Mouse (Mus musculus) forebrain, embryonic 10.5 days (tissue): Measurements from ENCODE around the gene Hnrnpab. TPM values are rescaled to one million over a fixed set of nuclear protein-coding genes. Genes with fewer than 3 reads are reported as not detected.
A peak's percentile ranks its signal among the peaks of the same experiment; 100 is the strongest.
"Not testable (repeated sequence)": the region's sequence is repeated elsewhere in the genome, so short reads cannot be mapped to it uniquely, and the experiment has no call there.

Experiments used
- DNase-seq: peaks from one replicate; pipeline ENCODE4 v3.0.0-alpha.2; 2017; ENCODE audit warnings: low spot score; ENCODE audit errors: extremely low spot score
- H3K27ac ChIP-seq: fragments of 300-500 bp; sonication (generic); 2 replicates; pipeline ENCODE4 v1.5.1; 2016; ENCODE audit warnings: mild to moderate bottlenecking
- H3K27me3 ChIP-seq: fragments of 300-500 bp; sonication (generic); 2 replicates; pipeline ENCODE4 v1.6.1; 2016; ENCODE audit warnings: mild to moderate bottlenecking; ENCODE audit not compliant: poor library complexity, severe bottlenecking
- H3K36me3 ChIP-seq: fragments of 300-500 bp; sonication (generic); replicated peaks from 2 replicates; pipeline ENCODE4 v1.6.1; 2016; ENCODE audit warnings: mild to moderate bottlenecking, moderate library complexity
- H3K4me1 ChIP-seq: fragments of 300-500 bp; sonication (generic); 2 replicates; pipeline ENCODE4 v1.6.1; 2016
- H3K4me3 ChIP-seq: fragments of 300-500 bp; sonication (generic); 2 replicates; pipeline ENCODE4 v1.5.1; 2016; ENCODE audit warnings: mild to moderate bottlenecking, moderate library complexity
- H3K9me3 ChIP-seq: fragments of 300-500 bp; sonication (generic); 2 replicates; pipeline ENCODE4 v1.6.1; 2016; ENCODE audit warnings: mild to moderate bottlenecking, moderate library complexity
- WGBS: fragments of 180-500 bp; shearing (Covaris S2); methylation state at CpG from one replicate; pipeline ENCODE4 v1.1.7; 2016; 5-methylcytosine and 5-hydroxymethylcytosine counted together
- polyA plus RNA-seq: library from polyadenylated mRNA; unstranded; fragments of >200 nt; fragmentation: Nextera tagmentation; extraction: Ambion mirVana; gene quantifications from 2 replicates; pipeline ENCODE4 v1.2.1, GENCODE M21; 2016

Gene Hnrnpab
- polyA plus RNA-seq, 1 experiment from 2014 or later = 597 TPM

DNA sequence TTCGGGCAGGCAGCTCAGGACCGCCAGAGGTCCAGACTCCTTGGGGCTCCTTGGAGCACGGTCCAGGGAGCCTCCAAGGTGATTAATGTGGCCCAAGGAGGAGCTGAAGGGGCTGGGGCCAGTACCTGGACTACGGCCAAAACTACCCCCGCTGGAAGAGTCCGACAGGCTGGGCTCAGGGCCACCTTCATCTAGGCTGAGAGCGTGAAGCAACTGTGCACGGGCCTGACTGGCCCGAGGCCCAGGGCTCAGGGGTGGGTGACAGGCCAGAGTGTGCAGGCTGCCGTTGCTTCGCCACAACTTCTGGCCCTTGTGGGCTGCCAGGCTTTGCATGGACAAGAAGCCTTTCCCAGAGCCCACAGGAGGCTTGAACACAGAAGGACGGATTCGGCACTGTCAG lies 38.6 kb upstream of the Hnrnpab start:
- DNase-seq = no peak
- WGBS = 93% methylated on average over 13 of the region's 13 CpGs
- Histone ChIP-seq H3K36me3 (peaks cover 43% of the 10 kb centered on the region), H3K27me3 (peaks cover 27% of the 10 kb centered on the region), H3K4me1 (peaks cover 55% of the 10 kb centered on the region), H3K4me3 (0 out of 2 replicates have a peak overlapping the region, but pooled peaks have one; percentile 1), H3K27ac (peak overlapping the region; percentile 87), H3K9me3 (no peaks in the 10 kb centered on the region)

DNA sequence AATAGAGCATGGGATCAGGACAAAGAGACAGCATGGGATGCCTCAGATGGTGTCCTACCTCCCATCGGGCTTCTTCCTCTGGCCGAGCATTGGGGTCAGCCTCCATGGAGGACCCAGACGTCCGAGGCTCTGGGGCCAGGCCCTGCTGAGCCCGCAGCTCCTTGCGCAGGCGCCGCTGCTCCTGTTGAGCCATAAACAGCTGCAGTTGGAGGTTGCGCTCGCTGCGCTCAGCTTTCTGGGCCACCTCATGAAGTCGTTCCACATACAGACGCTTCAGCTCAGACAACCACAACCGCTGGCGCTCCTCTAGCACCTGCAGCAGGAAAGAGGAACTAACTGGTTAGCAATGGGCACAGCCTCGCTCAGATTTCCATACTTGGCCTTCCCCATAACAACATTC lies 37.6 kb upstream of the Hnrnpab start:
- H3K36me3 ChIP-seq = peaks cover 43% of the 10 kb centered on the region
- H3K27me3 ChIP-seq = peaks cover 16% of the 10 kb centered on the region
- no peaks in the 10 kb centered on the region for H3K9me3 ChIP-seq
- peaks cover 45% of the 10 kb centered on the region for H3K4me1 ChIP-seq
- DNase-seq = no peak
- no peak overlapping the region for H3K4me3 ChIP-seq
- H3K27ac ChIP-seq = peak overlapping the region; percentile 62; the same call in 1 of the 2 replicates
- 82% methylated on average over 16 of the region's 16 CpGs for WGBS

DNA sequence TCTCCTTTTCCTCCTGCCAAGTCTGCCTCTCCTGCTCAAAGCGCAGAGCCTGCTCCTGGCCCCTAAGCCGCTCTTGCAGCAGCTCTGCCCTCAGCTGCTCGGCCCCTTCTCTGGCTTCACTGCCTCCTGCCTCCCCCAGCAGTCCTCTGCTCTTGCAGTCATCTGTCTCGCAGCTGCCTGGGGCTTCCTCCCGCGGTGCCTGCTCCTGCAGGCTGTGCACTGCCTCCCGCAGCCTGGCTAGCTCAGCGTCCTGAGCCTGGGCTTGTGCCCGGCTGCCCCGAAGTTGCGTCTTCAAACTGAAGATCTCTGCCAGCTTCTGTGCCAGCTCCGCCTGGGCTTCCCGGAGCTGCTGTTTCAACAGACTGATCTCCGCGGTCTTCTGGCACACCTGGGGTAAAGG lies 37.1 kb upstream of the Hnrnpab start:
- Histone ChIP-seq H3K36me3 (peaks cover 43% of the 10 kb centered on the region), H3K27me3 (0 out of 2 replicates have a peak, but pooled peaks cover 12% of the 10 kb centered on the region), H3K4me3 (no peak overlapping the region), H3K9me3 (no peaks in the 10 kb centered on the region), H3K27ac (peak overlapping the region; percentile 62; the same call in 1 of the 2 replicates), H3K4me1 (peaks cover 40% of the 10 kb centered on the region)
- 57% methylated on average over 15 of the region's 15 CpGs for WGBS
- DNase-seq = no peak

DNA sequence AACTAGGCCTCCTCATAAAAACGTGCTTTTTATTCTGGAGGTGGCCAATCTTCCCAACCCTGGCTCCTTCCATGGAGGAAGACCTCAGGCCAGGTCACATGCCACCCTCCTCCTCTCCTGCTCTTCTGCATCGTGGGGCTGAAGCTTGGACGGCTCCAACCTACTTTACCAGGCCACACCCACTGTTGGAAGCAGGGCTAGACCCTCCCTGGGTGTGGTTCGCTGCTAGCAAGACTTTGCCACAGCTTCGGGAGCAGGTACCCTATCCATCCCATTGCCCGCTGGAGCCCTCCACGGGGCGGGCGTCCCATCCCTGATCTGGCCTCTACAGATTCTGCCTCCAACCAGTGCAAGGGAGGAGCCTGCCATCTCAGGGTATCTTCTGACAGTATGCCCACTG lies 36.6 kb upstream of the Hnrnpab start:
- Histone ChIP-seq H3K4me3 (no peak overlapping the region), H3K27me3 (0 out of 2 replicates have a peak, but pooled peaks cover 12% of the 10 kb centered on the region), H3K4me1 (peaks cover 39% of the 10 kb centered on the region), H3K36me3 (peaks cover 43% of the 10 kb centered on the region), H3K27ac (no peak overlapping the region), H3K9me3 (no peaks in the 10 kb centered on the region)
- 76% methylated on average over 9 of the region's 9 CpGs for WGBS
- no peak for DNase-seq

DNA sequence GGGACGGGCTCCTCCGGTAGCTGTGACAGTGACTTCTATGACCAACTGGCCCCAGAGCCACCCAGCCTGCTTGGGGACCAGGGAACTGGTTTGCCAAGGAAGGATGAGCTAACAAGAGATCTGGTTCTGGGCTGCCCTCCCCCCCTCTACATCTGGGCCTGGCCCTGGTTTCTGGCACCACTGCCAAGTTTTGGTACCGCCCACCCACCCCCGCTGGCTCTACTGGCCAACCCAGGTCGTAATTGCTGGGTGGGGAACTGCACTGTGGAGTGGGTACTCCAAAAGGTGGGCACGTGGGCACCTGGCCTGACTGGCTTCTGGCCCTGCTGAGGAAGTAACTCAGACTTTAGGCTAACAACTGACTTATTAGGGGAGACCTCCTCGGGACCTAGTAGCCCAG lies 34.1 kb upstream of the Hnrnpab start:
- Histone ChIP-seq H3K4me1 (peaks cover 38% of the 10 kb centered on the region), H3K9me3 (no peaks in the 10 kb centered on the region), H3K27me3 (0 out of 2 replicates have a peak, but pooled peaks cover 12% of the 10 kb centered on the region), H3K36me3 (peaks cover 41% of the 10 kb centered on the region), H3K27ac (no peak overlapping the region), H3K4me3 (no peak overlapping the region)
- no peak for DNase-seq
- 91% methylated on average over 7 of the region's 7 CpGs for WGBS

DNA sequence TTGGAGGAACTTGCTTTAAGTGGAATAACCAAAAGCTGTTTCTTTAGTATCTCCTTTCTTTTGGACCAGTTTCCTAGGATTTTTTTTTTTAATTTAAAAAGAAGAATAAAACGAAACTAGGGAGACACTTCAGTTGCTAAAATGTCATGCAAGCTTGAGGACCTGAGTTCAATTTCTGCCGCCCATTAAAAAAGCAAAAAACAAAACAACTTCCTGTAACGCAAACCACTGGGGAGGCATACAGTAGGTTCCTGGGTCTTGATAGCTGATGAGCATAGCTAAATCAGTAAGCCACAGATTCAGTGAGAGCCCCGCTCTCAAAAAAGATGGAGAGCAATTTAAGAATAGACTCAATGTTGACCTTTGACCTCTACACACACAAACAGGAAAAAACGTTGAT lies 31.9 kb upstream of the Hnrnpab start:
- H3K27ac ChIP-seq = peak overlapping the region; percentile 81
- no peaks in the 10 kb centered on the region for H3K9me3 ChIP-seq
- H3K36me3 ChIP-seq = peaks cover 21% of the 10 kb centered on the region
- no peak for DNase-seq
- H3K4me1 ChIP-seq = peaks cover 43% of the 10 kb centered on the region
- WGBS = 74% methylated on average over 5 of the region's 5 CpGs
- peak overlapping the region; percentile 38; the same call in 1 of the 2 replicates for H3K4me3 ChIP-seq
- H3K27me3 ChIP-seq = 0 out of 2 replicates have a peak, but pooled peaks cover 3% of the 10 kb centered on the region

DNA sequence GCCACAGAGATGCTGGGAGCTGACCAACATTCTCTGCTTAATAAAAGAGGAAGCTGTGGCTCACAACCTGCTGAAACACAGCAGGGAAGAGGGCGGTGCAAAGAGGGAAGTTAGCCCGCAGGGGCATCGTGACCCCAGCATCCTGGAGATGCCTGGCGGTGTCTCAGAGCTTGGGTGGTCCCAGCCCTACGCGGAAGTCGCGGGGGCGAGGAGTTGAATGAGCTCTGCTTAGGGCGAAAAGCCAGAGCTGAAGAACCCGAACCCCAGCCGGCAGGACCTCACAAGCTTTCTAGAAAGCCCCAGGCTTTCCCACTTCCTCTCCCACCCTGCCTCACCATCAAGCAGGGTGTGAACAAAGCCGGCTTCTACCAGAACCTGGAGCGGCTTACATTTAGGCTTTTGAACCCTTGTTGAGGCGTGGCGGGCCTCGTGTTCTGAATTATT lies 31.3 kb upstream of the Hnrnpab start:
- DNase-seq = peak; percentile 67
- H3K36me3 ChIP-seq = peaks cover 17% of the 10 kb centered on the region
- H3K4me3 ChIP-seq = peak overlapping the region; percentile 38
- 2% methylated on average over 17 of the region's 17 CpGs for WGBS
- H3K4me1 ChIP-seq = peaks cover 41% of the 10 kb centered on the region
- peak overlapping the region; percentile 81 for H3K27ac ChIP-seq
- H3K9me3 ChIP-seq = no peaks in the 10 kb centered on the region
- no peaks in the 10 kb centered on the region for H3K27me3 ChIP-seq

DNA sequence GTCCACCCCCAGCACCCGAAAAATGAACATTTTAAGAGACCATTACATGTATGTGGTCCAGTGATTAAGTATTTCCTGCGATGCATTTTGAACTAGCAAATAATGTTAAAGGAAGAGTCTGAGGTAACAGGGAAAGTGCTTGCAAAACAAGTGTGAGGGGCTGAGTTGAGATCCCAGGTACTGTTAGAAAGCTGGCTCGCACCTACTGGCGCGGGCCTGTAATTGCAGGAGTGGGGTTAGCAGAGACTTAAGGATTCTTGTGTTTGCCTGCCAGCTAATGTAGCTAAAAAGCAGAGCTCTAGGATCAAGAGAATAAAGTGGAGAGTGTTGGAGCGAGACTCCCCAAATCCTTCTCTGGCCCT lies 29.7 kb upstream of the Hnrnpab start:
- Histone ChIP-seq H3K27me3 (no peaks in the 10 kb centered on the region), H3K27ac (peak overlapping the region; percentile 86), H3K4me1 (peaks cover 41% of the 10 kb centered on the region), H3K9me3 (no peaks in the 10 kb centered on the region), H3K4me3 (peak overlapping the region; percentile 63), H3K36me3 (0 out of 2 replicates have a peak, but pooled peaks cover 7% of the 10 kb centered on the region)
- WGBS = 5% methylated on average over 6 of the region's 6 CpGs
- peak; percentile 65 for DNase-seq

DNA sequence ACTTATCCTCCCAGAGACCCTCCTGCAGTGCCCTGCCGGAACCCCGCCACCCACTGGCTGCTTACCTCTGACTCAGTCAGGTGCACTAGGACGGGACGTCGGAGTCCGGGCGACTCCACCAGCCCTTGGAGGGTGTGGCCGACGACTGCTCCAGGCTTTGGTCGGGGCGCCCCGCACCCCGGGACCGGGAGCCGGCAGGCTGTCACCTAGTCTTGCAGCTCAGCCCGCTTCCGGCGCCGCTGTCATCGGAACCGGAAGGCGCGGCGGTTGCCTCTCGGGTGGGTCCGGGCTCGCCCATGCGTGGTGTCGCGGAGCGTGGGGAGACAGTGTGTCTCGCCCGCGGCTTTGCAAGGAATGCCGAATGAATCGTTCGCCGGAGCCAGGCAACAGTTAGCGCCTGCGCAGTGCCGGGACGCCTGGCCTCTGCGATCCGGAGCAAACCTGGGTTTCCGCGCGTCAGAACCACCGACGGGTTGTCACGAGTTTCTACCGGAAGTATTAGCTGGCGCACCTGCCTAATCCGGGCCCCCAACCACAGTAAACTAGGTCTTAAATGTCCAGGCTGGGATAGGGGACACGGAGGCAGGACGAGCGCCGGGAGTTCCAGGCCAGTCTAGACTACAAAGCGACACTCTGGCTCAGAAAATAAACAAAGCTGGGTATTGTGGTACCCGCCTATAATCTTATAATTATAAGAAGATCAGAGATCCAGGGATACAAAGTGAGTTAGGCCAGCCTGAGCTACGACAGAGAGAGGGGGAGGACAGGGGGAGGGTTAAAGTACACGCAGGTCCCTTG lies 29.1 kb upstream of the Hnrnpab start, which contains the start of gene Rmnd5b:
Gene Rmnd5b, minus strand, starts transcription at position 372 of the 798 bp plus-strand sequence.
- Histone ChIP-seq H3K4me1 (peaks cover 41% of the 10 kb centered on the region), H3K36me3 (0 out of 2 replicates have a peak, but pooled peaks cover 10% of the 10 kb centered on the region), H3K4me3 (peak within 1 kb of the TSS; percentile 63), H3K9me3 (no peaks in the 10 kb centered on the region), H3K27me3 (no peaks in the 10 kb centered on the region), H3K27ac (peak within 1 kb of the TSS; percentile 86)
- WGBS = under 1% methylated on average over 61 of the region's 61 CpGs
- DNase-seq = peak; percentile 84

DNA sequence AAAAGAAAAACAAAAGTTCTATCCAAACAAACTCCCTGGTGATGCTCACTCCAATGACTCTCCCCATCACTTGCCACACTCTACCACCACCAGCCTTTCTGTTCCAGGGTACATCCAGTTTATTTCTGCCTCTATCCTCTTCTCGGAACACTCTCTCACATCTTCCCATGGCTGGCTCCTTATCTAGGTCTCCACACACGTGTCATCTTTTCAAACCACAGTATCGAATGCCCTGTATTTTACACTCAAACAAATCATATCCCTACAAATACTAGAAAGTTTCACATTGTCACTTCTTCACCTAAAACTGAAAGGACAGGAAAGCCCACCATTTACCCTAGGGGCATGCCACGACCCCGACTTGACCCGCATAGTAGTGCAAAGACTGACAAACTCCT lies 28.5 kb upstream of the Hnrnpab start:
- no peak for DNase-seq
- H3K27me3 ChIP-seq = no peaks in the 10 kb centered on the region
- 27% methylated on average over 6 of the region's 6 CpGs for WGBS
- no peaks in the 10 kb centered on the region for H3K9me3 ChIP-seq
- H3K4me3 ChIP-seq = peak overlapping the region; percentile 63
- H3K27ac ChIP-seq = peak overlapping the region; percentile 86
- peaks cover 41% of the 10 kb centered on the region for H3K4me1 ChIP-seq
- 0 out of 2 replicates have a peak, but pooled peaks cover 10% of the 10 kb centered on the region for H3K36me3 ChIP-seq

DNA sequence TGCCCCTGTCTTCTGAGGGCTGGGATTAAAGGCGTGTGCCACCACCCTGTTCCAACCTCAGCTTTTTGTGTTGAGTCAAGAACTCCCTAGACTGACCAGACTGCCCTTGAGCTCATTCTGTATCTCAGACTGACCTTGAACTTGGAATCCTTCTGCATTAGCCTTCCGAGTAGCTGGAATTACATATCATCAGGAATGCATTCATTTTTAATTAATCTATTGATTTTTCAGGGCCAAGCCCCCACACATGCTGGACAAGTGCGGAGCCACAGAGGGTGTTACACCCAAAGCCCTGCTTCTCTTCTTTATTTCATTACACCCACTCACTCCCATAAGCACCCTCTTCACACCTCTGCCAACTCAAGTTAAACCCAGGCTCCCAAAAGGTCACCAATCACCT lies 27.1 kb upstream of the Hnrnpab start:
- H3K27ac ChIP-seq = no peak overlapping the region
- H3K4me3 ChIP-seq = no peak overlapping the region
- peaks cover 41% of the 10 kb centered on the region for H3K4me1 ChIP-seq
- H3K27me3 ChIP-seq = no peaks in the 10 kb centered on the region
- DNase-seq = no peak
- no peaks in the 10 kb centered on the region for H3K9me3 ChIP-seq
- peaks cover 22% of the 10 kb centered on the region for H3K36me3 ChIP-seq
- 95% methylated on average over 3 of the region's 3 CpGs for WGBS

DNA sequence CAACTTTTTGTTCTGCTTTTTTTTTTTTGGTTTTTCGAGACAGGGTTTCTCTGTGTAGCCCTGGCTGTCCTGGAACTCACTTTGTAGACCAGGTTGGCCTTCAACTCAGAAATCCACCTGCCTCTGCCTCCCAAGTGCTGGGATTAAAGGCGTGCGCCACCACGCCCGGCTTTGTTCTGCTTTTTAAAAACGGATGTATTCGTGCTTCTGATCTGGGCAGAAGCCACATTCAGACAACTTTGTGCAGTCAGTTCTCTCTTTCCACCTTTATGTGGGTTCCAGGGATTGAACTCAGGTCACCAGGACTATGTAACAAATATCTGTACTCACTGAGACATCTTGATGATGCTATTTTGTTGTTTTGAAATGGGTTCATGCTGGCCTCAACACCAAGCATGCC lies 26.6 kb upstream of the Hnrnpab start:
- not testable (repeated sequence) for H3K4me3 ChIP-seq, DNase-seq, H3K9me3 ChIP-seq, H3K27me3 ChIP-seq, H3K27ac ChIP-seq
- 88% methylated on average over 7 of the region's 7 CpGs for WGBS
- Histone ChIP-seq H3K36me3 (peaks cover 26% of the 10 kb centered on the region), H3K4me1 (peaks cover 36% of the 10 kb centered on the region)

DNA sequence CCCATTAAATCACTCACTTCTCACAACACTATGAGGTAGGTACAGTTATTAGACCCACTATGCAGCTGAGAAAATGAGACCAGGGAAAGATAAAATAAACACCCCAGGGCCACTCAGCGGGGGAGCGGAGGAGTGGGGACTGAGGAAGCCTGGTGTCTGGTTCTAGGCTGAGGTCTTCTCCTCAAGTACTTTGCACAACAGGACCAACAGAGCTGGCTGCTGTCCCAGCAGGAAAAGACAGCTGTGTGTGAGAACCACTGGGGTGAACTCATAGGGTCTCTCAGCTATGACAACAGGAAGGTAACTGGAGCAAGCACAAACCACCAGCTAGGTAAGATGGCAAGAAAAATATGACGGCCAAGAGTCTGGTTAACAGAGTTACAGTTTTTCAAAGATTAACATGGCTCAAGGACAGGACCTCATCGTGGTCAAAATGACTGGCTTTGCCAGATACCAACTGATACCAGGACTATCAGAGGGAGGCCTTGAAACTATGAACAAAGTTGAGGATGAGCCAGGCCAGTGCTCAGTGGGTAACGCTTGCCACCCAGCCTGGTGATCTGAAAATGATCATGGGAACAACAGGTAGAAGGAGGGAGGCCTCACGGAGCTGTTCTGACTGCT lies 25.6 kb upstream of the Hnrnpab start:
- peaks cover 35% of the 10 kb centered on the region for H3K36me3 ChIP-seq
- H3K4me3 ChIP-seq = no peak overlapping the region
- no peaks in the 10 kb centered on the region for H3K27me3 ChIP-seq
- 92% methylated on average over 6 of the region's 6 CpGs for WGBS
- H3K9me3 ChIP-seq = no peaks in the 10 kb centered on the region
- H3K27ac ChIP-seq = no peak overlapping the region
- DNase-seq = no peak
- peaks cover 27% of the 10 kb centered on the region for H3K4me1 ChIP-seq
